Mouse (Mus musculus) hindbrain, embryonic 13.5 days (tissue): ENCODE measurements around the gene Gm21992. TPM values are rescaled to one million over a fixed set of nuclear protein-coding genes. Genes with fewer than 3 reads are reported as not detected.

Experiments
- ATAC-seq: fragments of 200-750 bp; cut with Nextera tagmentation; 2 replicates; pipeline ENCODE4 v1.8.0; 2017; ENCODE audit warnings: moderate TSS enrichment; ENCODE audit not compliant: low FRiP score
- H3K27ac ChIP-seq: fragments of 300-500 bp; sonication (generic); 2 replicates; pipeline ENCODE4 v1.5.1; 2015; ENCODE audit warnings: inconsistent platforms, mild to moderate bottlenecking, moderate library complexity
- H3K27me3 ChIP-seq: fragments of 300-500 bp; sonication (generic); 2 replicates; pipeline ENCODE4 v1.6.1; 2015; ENCODE audit warnings: mild to moderate bottlenecking, inconsistent platforms
- H3K36me3 ChIP-seq: fragments of 300-500 bp; sonication (generic); 2 replicates; pipeline ENCODE4 v1.6.1; 2015; ENCODE audit warnings: mild to moderate bottlenecking, inconsistent platforms
- H3K4me1 ChIP-seq: fragments of 300-500 bp; sonication (generic); replicated peaks from 2 replicates; pipeline ENCODE4 v1.6.1; 2015; ENCODE audit warnings: inconsistent platforms
- H3K4me2 ChIP-seq: fragments of 300-500 bp; sonication (generic); 2 replicates; pipeline ENCODE4 v1.6.1; 2015; ENCODE audit warnings: inconsistent platforms, mild to moderate bottlenecking, moderate library complexity
- H3K4me3 ChIP-seq: fragments of 300-500 bp; sonication (generic); 2 replicates; pipeline ENCODE4 v1.5.1; 2015; ENCODE audit warnings: mild to moderate bottlenecking, inconsistent platforms
- H3K9ac ChIP-seq: fragments of 300-500 bp; sonication (generic); 2 replicates; pipeline ENCODE4 v1.6.1; 2015; ENCODE audit warnings: mild to moderate bottlenecking, inconsistent platforms
- H3K9me3 ChIP-seq: fragments of 300-500 bp; sonication (generic); 2 replicates; pipeline ENCODE4 v1.6.1; 2016; ENCODE audit warnings: inconsistent platforms
- WGBS: fragments of 180-500 bp; shearing (Covaris S2); methylation state at CpG from one replicate; pipeline ENCODE4 v1.1.7; 2015; 5-methylcytosine and 5-hydroxymethylcytosine counted together
- polyA plus RNA-seq: library from polyadenylated mRNA; unstranded; fragments of >200 nt; fragmentation: Nextera tagmentation; extraction: Ambion mirVana; gene quantifications from 2 replicates; pipeline ENCODE4 v1.2.1, GENCODE M21; 2015

Gm21992 gene
- polyA plus RNA-seq, 1 experiment from 2014 or later: 35.3 TPM

GRCm38 (mm10) chr19:4717281-4717680, 94.1 kb downstream of the Gm21992 start:
- peaks cover 53% of the 10 kb centered on the region for H3K4me1 ChIP-seq
- H3K27ac ChIP-seq: no peak overlapping the region
- no peak overlapping the region for H3K9ac ChIP-seq
- WGBS: 100% methylated on average over 2 of the region's 2 CpGs
- no peaks in the 10 kb centered on the region for H3K9me3 ChIP-seq
- no peak overlapping the region for H3K4me3 ChIP-seq
- no peak overlapping the region for H3K4me2 ChIP-seq
- ATAC-seq: no peak
- H3K36me3 ChIP-seq: peaks cover 38% of the 10 kb centered on the region
- H3K27me3 ChIP-seq: no peaks in the 10 kb centered on the region

GRCm38 (mm10) chr19:4716756-4717155, 94.7 kb downstream of the Gm21992 start:
- WGBS: 99% methylated on average over 14 of the region's 14 CpGs
- H3K9me3 ChIP-seq: no peaks in the 10 kb centered on the region
- H3K4me3 ChIP-seq: no peak overlapping the region
- no peak overlapping the region for H3K4me2 ChIP-seq
- peaks cover 33% of the 10 kb centered on the region for H3K36me3 ChIP-seq
- no peak overlapping the region for H3K27ac ChIP-seq
- H3K27me3 ChIP-seq: no peaks in the 10 kb centered on the region
- H3K9ac ChIP-seq: no peak overlapping the region
- H3K4me1 ChIP-seq: peaks cover 53% of the 10 kb centered on the region
- no peak for ATAC-seq

DNA sequence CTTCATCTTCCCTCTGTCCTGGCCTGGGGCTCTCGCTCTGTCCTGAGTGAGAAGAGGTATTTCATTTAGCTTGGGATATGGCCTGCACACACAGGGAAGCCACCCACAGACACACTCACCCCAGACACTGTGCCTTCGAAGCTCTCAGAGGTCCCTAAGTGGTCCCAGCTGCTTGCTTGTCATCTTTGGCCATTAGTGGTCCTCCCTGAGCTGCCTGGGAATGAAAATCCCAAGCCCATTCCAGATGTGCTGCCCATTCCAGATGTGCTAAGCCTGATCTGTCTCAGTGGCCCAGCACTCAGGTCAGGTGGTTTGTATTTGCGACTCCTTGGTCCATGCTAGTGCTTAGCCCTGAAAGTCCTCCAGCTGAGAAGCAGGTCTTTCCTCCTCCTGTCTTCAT, 97.5 kb downstream of the Gm21992 start:
- Histone ChIP-seq H3K9ac (peak overlapping the region; percentile 96), H3K9me3 (no peaks in the 10 kb centered on the region), H3K27me3 (no peaks in the 10 kb centered on the region), H3K4me3 (peak overlapping the region; percentile 82), H3K36me3 (0 out of 2 replicates have a peak, but pooled peaks cover 4% of the 10 kb centered on the region), H3K27ac (peak overlapping the region; percentile 98), H3K4me2 (peak overlapping the region; percentile 63), H3K4me1 (peaks cover 41% of the 10 kb centered on the region)
- 35% methylated on average over 3 of the region's 3 CpGs for WGBS
- no peak for ATAC-seq

DNA sequence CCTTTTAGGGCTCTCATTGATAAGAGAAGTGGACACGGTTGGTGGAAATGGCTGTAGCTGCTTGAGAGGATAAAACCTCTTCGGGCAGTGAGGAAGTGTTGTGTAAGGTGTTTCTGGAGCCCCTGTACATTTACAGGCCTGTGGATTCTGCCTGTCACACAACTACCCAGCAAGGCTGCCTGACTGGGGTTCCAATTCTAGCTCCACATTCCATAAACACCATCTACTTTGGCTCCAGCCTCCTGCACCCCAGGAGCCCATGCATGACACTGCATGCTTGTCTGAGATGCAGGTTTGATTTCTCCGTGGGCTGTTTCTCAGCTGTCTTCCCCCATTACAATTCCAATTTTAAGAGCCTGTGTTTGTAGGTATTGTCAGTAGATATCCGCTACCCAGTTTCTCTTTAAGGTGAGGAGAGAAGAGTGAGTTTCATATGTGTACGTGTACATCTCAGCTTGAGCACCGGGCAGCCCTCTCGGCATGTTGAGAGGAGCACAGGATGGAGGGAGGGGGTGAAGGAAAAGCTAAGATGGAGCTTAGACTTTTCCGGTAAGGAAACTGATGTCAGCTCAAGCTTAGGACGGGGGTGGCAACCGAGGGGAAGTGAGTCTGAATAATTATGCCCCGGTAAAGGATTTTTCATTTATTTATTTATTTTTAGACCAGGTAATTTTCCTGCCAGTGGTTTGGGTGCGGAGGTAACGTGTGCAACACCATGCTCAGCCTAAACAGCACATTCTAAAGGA, 98.5 kb downstream of the Gm21992 start:
- WGBS: 24% methylated on average over 13 of the region's 13 CpGs
- Histone ChIP-seq H3K36me3 (0 out of 2 replicates have a peak, but pooled peaks cover 2% of the 10 kb centered on the region), H3K9ac (peak overlapping the region; percentile 96), H3K9me3 (no peaks in the 10 kb centered on the region), H3K4me3 (peak overlapping the region; percentile 82), H3K27ac (peak overlapping the region; percentile 98), H3K4me2 (peak overlapping the region; percentile 63), H3K4me1 (peaks cover 33% of the 10 kb centered on the region), H3K27me3 (no peaks in the 10 kb centered on the region)
- ATAC-seq: peak; percentile 11; the same call in 1 of the 2 replicates

DNA sequence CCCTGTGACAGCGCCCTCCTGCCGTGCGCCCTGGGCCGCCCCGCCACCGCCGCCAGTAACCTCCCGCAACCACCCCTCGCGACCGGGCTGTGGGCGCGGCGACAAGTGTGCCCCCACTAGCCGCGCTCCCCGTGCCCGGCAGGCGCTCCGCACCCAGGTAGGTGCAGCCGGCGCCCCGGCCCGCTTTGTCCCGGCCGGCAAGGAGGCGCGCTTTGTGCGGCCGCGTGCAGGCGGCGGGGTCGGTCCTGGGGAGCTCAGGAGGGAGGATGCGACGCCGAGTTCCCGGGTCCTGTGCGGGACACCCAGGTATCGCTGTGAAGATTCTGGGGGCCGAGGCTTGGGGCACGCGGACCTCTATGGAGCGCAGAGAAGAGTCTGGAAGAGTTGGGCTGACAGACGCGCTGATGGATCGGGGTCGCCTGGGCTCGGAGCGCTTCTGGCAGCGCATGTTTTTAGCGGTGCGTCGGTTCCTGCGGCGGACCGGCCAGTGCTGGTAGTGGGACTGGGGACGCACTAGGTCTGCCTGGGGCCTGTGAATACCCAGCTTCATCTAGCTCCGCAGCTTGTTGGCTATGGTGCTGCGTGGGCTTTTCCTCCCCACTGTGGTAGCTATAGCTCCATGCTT, 99.1 kb downstream of the Gm21992 start:
- ATAC-seq: peak; percentile 58
- Histone ChIP-seq H3K9me3 (no peaks in the 10 kb centered on the region), H3K9ac (peak overlapping the region; percentile 96), H3K4me3 (peak overlapping the region; percentile 82), H3K27me3 (no peaks in the 10 kb centered on the region), H3K27ac (peak overlapping the region; percentile 98), H3K4me2 (peak overlapping the region; percentile 63), H3K36me3 (0 out of 2 replicates have a peak, but pooled peaks cover 2% of the 10 kb centered on the region), H3K4me1 (peaks cover 33% of the 10 kb centered on the region)
- under 1% methylated on average over 56 of the region's 60 CpGs for WGBS

- Histone ChIP-seq H3K27me3 (no peaks in the 10 kb centered on the region), H3K4me1 (peaks cover 33% of the 10 kb centered on the region), H3K4me2 (peak overlapping the region; percentile 63), H3K4me3 (peak overlapping the region; percentile 82), H3K36me3 (no peaks in the 10 kb centered on the region), H3K9me3 (no peaks in the 10 kb centered on the region), H3K27ac (peak overlapping the region; percentile 98), H3K9ac (peak overlapping the region; percentile 96)
- ATAC-seq: peak; percentile 70
- 2% methylated on average over 36 of the region's 65 CpGs for WGBS
These were observed 99.7 kb downstream of the Gm21992 start for GRCm38 (mm10) chr19:4711601-4712155.

DNA sequence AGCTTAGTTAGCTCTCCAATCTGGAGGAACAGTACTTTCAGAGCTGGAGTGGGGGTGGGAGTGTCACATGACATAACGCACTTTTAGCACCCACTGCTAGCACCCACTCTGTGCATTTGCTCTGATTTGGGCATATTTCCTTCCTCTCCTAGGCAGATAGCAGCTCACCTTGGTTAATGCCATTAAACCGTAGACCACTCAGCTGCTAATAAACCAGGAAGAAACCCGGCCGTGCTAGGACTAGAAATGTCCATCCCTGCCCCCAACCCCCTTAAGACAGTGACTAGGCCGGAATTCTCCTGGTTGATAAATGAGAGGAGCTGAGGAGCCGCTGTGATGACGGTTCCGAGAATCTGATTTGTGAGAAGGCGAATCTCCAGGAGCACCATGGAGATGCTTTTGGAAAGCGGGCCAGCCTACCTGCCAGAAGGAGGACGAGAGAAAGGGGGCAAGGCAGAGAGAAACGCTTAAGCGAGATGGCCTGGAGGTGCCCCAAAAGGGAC, 100.3 kb downstream of the Gm21992 start, which contains the start of gene Sptbn2:
Sptbn2 (plus strand) TSS at position 70 of the 503 bp plus-strand sequence.
- H3K27me3 ChIP-seq: no peaks in the 10 kb centered on the region
- peak; percentile 36 for ATAC-seq
- H3K9me3 ChIP-seq: no peaks in the 10 kb centered on the region
- H3K36me3 ChIP-seq: no peaks in the 10 kb centered on the region
- peak within 1 kb of the TSS; percentile 63 for H3K4me2 ChIP-seq
- 3% methylated on average over 13 of the region's 13 CpGs for WGBS
- H3K4me3 ChIP-seq: peak within 1 kb of the TSS; percentile 82
- H3K27ac ChIP-seq: peak within 1 kb of the TSS; percentile 98
- peak within 1 kb of the TSS; percentile 96 for H3K9ac ChIP-seq
- peaks cover 33% of the 10 kb centered on the region for H3K4me1 ChIP-seq

DNA sequence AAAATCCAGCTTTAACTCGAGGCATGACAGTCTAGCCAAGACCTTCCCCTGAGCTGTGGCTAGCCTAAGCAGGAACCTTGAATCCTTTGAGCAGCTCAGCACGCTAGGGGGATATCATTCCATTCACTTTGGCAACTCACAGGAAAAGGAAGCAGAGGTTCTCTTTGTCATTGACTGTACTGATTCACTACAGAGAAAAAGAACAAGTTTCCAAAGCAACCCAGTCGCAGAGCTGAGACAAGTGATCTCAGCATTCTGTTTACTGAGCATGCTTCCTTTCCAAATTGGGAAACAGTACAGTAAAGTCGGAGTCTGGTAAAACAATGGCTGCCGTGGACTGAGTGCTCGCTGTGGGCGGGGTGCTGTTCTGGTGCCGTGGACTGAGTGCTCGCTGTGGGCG, 102.6 kb downstream of the Gm21992 start:
- no peaks in the 10 kb centered on the region for H3K9me3 ChIP-seq
- peaks cover 15% of the 10 kb centered on the region for H3K4me1 ChIP-seq
- WGBS: 85% methylated on average over 10 of the region's 10 CpGs
- no peak for ATAC-seq
- no peak overlapping the region for H3K4me3 ChIP-seq
- no peaks in the 10 kb centered on the region for H3K36me3 ChIP-seq
- H3K9ac ChIP-seq: no peak overlapping the region
- H3K27me3 ChIP-seq: no peaks in the 10 kb centered on the region
- no peak overlapping the region for H3K4me2 ChIP-seq
- no peak overlapping the region for H3K27ac ChIP-seq

- no peaks in the 10 kb centered on the region for H3K36me3 ChIP-seq
- peaks cover 32% of the 10 kb centered on the region for H3K27me3 ChIP-seq
- no peak overlapping the region for H3K27ac ChIP-seq
- no peak overlapping the region for H3K4me3 ChIP-seq
- peaks cover 15% of the 10 kb centered on the region for H3K4me1 ChIP-seq
- H3K9ac ChIP-seq: no peak overlapping the region
- 74% methylated on average over 7 of the region's 7 CpGs for WGBS
- H3K4me2 ChIP-seq: no peak overlapping the region
- no peaks in the 10 kb centered on the region for H3K9me3 ChIP-seq
- ATAC-seq: no peak
These were observed 110.2 kb downstream of the Gm21992 start for GRCm38 (mm10) chr19:4701221-4701620.

GRCm38 (mm10) chr19:4700656-4701055, 110.8 kb downstream of the Gm21992 start:
- ATAC-seq: no peak
- Histone ChIP-seq H3K27me3 (peaks cover 32% of the 10 kb centered on the region), H3K4me2 (no peak overlapping the region), H3K27ac (no peak overlapping the region), H3K36me3 (no peaks in the 10 kb centered on the region), H3K4me1 (peaks cover 15% of the 10 kb centered on the region), H3K9me3 (no peaks in the 10 kb centered on the region), H3K4me3 (no peak overlapping the region), H3K9ac (no peak overlapping the region)
- WGBS: 66% methylated on average over 8 of the region's 8 CpGs

GRCm38 (mm10) chr19:4699821-4700220, 111.6 kb downstream of the Gm21992 start:
- no peak for ATAC-seq
- Histone ChIP-seq H3K9me3 (no peaks in the 10 kb centered on the region), H3K36me3 (no peaks in the 10 kb centered on the region), H3K4me3 (no peak overlapping the region), H3K4me2 (no peak overlapping the region), H3K4me1 (peaks cover 15% of the 10 kb centered on the region), H3K9ac (no peak overlapping the region), H3K27ac (no peak overlapping the region), H3K27me3 (peaks cover 32% of the 10 kb centered on the region)
- 57% methylated on average over 5 of the region's 5 CpGs for WGBS

GRCm38 (mm10) chr19:4698856-4699255, 112.6 kb downstream of the Gm21992 start:
- peaks cover 35% of the 10 kb centered on the region for H3K27me3 ChIP-seq
- peak overlapping the region; percentile 49 for H3K4me3 ChIP-seq
- peak overlapping the region; percentile 56 for H3K4me2 ChIP-seq
- H3K36me3 ChIP-seq: no peaks in the 10 kb centered on the region
- WGBS: 39% methylated on average over 8 of the region's 8 CpGs
- peak overlapping the region; percentile 74 for H3K9ac ChIP-seq
- H3K9me3 ChIP-seq: no peaks in the 10 kb centered on the region
- peaks cover 15% of the 10 kb centered on the region for H3K4me1 ChIP-seq
- ATAC-seq: no peak
- H3K27ac ChIP-seq: peak overlapping the region; percentile 79
